ENCODE assay signal across 23 mouse cellular contexts in genomic region chr6:5017945-5018511, GRCm38 (mm10).
DNase-seq lines count a peak whose midpoint lies in the region; ATAC-seq and TF ChIP-seq lines count a peak whose summit lies in the region.
"Had no signal": no experiment of that assay in that cellular context is flagged by ENCODE, and none has a peak within 500 bp of the region (broad histone marks: within the 10 kb centered on the region; RNA-seq: fewer than 3 reads in every experiment).

No protein-coding gene starts in this region.

- no peak for TF ChIP-seq POLR2A in heart, adult 2 months (IDR thresholded peaks at IDR 0.05; ENCODE audit: insufficient read depth, low read depth, low read length)

- no peak overlapping the region for H3K4me2 ChIP-seq in kidney, postnatal 0 days (ENCODE audit: low read length)
- no peak overlapping the region for H3K4me2 ChIP-seq in limb, embryonic 12.5 days
- H3K4me2 ChIP-seq: heart, embryonic 11.5 days; limb, embryonic 13.5 days; liver, embryonic 12.5 days; midbrain, embryonic 13.5 days; neural tube, embryonic 13.5 days had no signal

- no peak for TF ChIP-seq EP300 in heart, adult 2 months (IDR thresholded peaks at IDR 0.05; ENCODE audit: insufficient read depth, low read depth, low read length)

- intact Hi-C loops in heart, adult 2 months (cut with DNase I), result no loop called here

- no peaks in the 10 kb centered on the region for H3K4me1 ChIP-seq in heart, adult 2 months (ENCODE audit: control insufficient read depth, insufficient read depth, low read length)
- H3K4me1 ChIP-seq in kidney, postnatal 0 days (replicated peaks; ENCODE audit: insufficient read depth, low read length), result peaks cover 5% of the 10 kb centered on the region; the same call in 1 of the 2 replicates
- peaks cover 10 to 37% of the 10 kb centered on the region in 2 experiments for H3K4me1 ChIP-seq in ES-E14 (ENCODE audit: control insufficient read depth in 2 of 2, insufficient read depth in 2 of 2, low read length in 2 of 2, poor library complexity in 1 of 2)
- peaks cover 25% of the 10 kb centered on the region for H3K4me1 ChIP-seq in limb, embryonic 12.5 days (replicated peaks)

- DNase-seq in heart, adult 11 months, result peak; percentile 17
- DNase-seq in heart, adult 2 months, result no peak
- DNase-seq in kidney, postnatal 0 days (ENCODE audit: low spot score), result peak; percentile 86
- no peak for DNase-seq in kidney, adult 9 months
- DNase-seq in ES-E14 (ENCODE audit: low read depth, low spot score), result no peak
- no peak for DNase-seq in gastrocnemius, adult 18-20 months (ENCODE audit: low spot score)
- DNase-seq: adrenal gland, postnatal 10 days; cerebellum, adult 18-20 months; cerebellum, postnatal 14 days; forebrain, postnatal 0 days; gastrocnemius, postnatal 36 days; lung, adult 18-20 months; lung, postnatal 14 days; right cerebral cortex, postnatal 4 days; thymus, postnatal 14 days had no signal

- WGBS in heart, adult 2 months, result 69% methylated on average over 6 of the region's 6 CpGs
- WGBS in kidney, postnatal 0 days, result 29% methylated on average over 6 of the region's 6 CpGs
- WGBS in limb, embryonic 12.5 days, result 31% methylated on average over 6 of the region's 6 CpGs

- no peak overlapping the region for H3K27ac ChIP-seq in heart, adult 2 months
- no peak overlapping the region for H3K27ac ChIP-seq in kidney, postnatal 0 days
- H3K27ac ChIP-seq in ES-E14 (ENCODE audit: insufficient read depth, low read depth, low read length, poor library complexity, severe bottlenecking), result peak overlapping the region; percentile 80
- 0 out of 2 replicates have a peak overlapping the region, but pooled peaks have one; percentile 1 for H3K27ac ChIP-seq in limb, embryonic 12.5 days
- H3K27ac ChIP-seq: hindbrain, postnatal 0 days; limb, embryonic 13.5 days; liver, embryonic 12.5 days; midbrain, embryonic 13.5 days; neural tube, embryonic 13.5 days had no signal

- no peaks in the 10 kb centered on the region for H3K79me2 ChIP-seq in heart, adult 2 months (replicated peaks; ENCODE audit: control insufficient read depth, insufficient read depth, low read length)

- peak; percentile 43; the same call in 1 of the 2 replicates for ATAC-seq in kidney, postnatal 0 days (replicated peaks; ENCODE audit: low FRiP score, low read depth)
- ATAC-seq in limb, embryonic 12.5 days (ENCODE audit: insufficient number of reproducible peaks, insufficient read depth, low FRiP score, low TSS enrichment, low read depth), result no peak
- ATAC-seq: forebrain, postnatal 0 days; hindbrain, postnatal 0 days; intestine, embryonic 16.5 days; liver, embryonic 12.5 days; midbrain, embryonic 13.5 days had no signal

- H3K9me3 ChIP-seq in kidney, postnatal 0 days (replicated peaks; ENCODE audit: low read length), result no peaks in the 10 kb centered on the region
- no peaks in the 10 kb centered on the region for H3K9me3 ChIP-seq in ES-E14 (ENCODE audit: control insufficient read depth, insufficient read depth, low read depth, low read length)
- no peaks in the 10 kb centered on the region for H3K9me3 ChIP-seq in limb, embryonic 12.5 days
- H3K9me3 ChIP-seq: limb, embryonic 13.5 days; liver, embryonic 12.5 days; midbrain, embryonic 13.5 days; neural tube, embryonic 13.5 days had no signal

- in situ Hi-C loops in ES-E14 (cut with MboI; ENCODE audit: low sequenced_read_pairs in 2 of 2, unreplicated experiment in 2 of 2), result no loop called here

- no peaks in the 10 kb centered on the region for H3K27me3 ChIP-seq in heart, adult 2 months (ENCODE audit: control insufficient read depth, insufficient read depth, low read length)
- H3K27me3 ChIP-seq in kidney, postnatal 0 days (ENCODE audit: insufficient read depth, low read length), result no peaks in the 10 kb centered on the region
- H3K27me3 ChIP-seq in limb, embryonic 12.5 days, result no peaks in the 10 kb centered on the region
- H3K27me3 ChIP-seq: limb, embryonic 13.5 days; liver, embryonic 12.5 days; midbrain, embryonic 13.5 days; neural tube, embryonic 13.5 days had no signal

- H3K9ac ChIP-seq in heart, adult 2 months (ENCODE audit: low read depth, low read length), result no peak overlapping the region
- H3K9ac ChIP-seq in kidney, postnatal 0 days (ENCODE audit: low read depth, low read length), result no peak overlapping the region
- peak overlapping the region; percentile 50; the same call in 1 of the 2 replicates for H3K9ac ChIP-seq in ES-E14 (ENCODE audit: insufficient read depth, low read depth, low read length, poor library complexity, severe bottlenecking)
- no peak overlapping the region for H3K9ac ChIP-seq in limb, embryonic 12.5 days (replicated peaks)
- H3K9ac ChIP-seq: forebrain, postnatal 0 days; limb, embryonic 13.5 days; liver, embryonic 12.5 days; midbrain, embryonic 13.5 days; neural tube, embryonic 13.5 days had no signal

- H3K36me3 ChIP-seq in heart, adult 2 months (ENCODE audit: control insufficient read depth, insufficient read depth, low read length), result no peaks in the 10 kb centered on the region
- H3K36me3 ChIP-seq in kidney, postnatal 0 days (ENCODE audit: insufficient read depth, low read length), result no peaks in the 10 kb centered on the region
- H3K36me3 ChIP-seq in ES-E14 (ENCODE audit: control insufficient read depth, insufficient read depth, low read length, poor library complexity, severe bottlenecking), result no peaks in the 10 kb centered on the region
- H3K36me3 ChIP-seq in limb, embryonic 12.5 days, result no peaks in the 10 kb centered on the region
- H3K36me3 ChIP-seq: limb, embryonic 13.5 days; liver, embryonic 12.5 days; midbrain, embryonic 13.5 days; neural tube, embryonic 13.5 days had no signal

- H3K4me3 ChIP-seq in heart, adult 2 months, result no peak overlapping the region
- H3K4me3 ChIP-seq in kidney, postnatal 0 days (replicated peaks; ENCODE audit: low read depth, low read length), result no peak overlapping the region
- H3K4me3 ChIP-seq in ES-E14 (ENCODE audit: insufficient read depth in 1 of 2, low read depth in 1 of 2, low read length in 2 of 2, poor library complexity in 1 of 2, severe bottlenecking in 1 of 2), result no peak overlapping the region
- H3K4me3 ChIP-seq in limb, embryonic 12.5 days (replicated peaks), result no peak overlapping the region
- H3K4me3 ChIP-seq: limb, embryonic 13.5 days; liver, embryonic 12.5 days; midbrain, embryonic 13.5 days; neural tube, embryonic 13.5 days had no signal

- TF ChIP-seq CTCF in heart, adult 2 months (IDR thresholded peaks at IDR 0.05), result no peak
- no peak for TF ChIP-seq CTCF in kidney, postnatal 0 days (IDR thresholded peaks at IDR 0.05; ENCODE audit: low read depth)

TF ChIP-seq in ES-E14, 5 proteins besides CTCF, POLR2A, EP300 and RAD21:
- TF ChIP-seq ZC3H11A (IDR thresholded peaks at IDR 0.05; ENCODE audit: borderline replicate concordance, low read depth, low read length) (no peak), ZNF384 (IDR thresholded peaks at IDR 0.05; ENCODE audit: low read depth, low read length) (no peak), HCFC1 (IDR thresholded peaks at IDR 0.05; ENCODE audit: borderline replicate concordance, insufficient read depth, low read length) (no peak), MAFK (IDR thresholded peaks at IDR 0.05; ENCODE audit: insufficient read depth, low read depth, low read length) (no peak), CHD2 (IDR thresholded peaks at IDR 0.05; ENCODE audit: low read depth, low read length) (no peak)

Comparison
In these comparisons a context has a peak if more than half of its experiments do, and no peak if none do; other contexts are left out.
1. DNase-seq: peak in heart, adult 11 months (single experiment) and kidney, postnatal 0 days (single experiment); none in heart, adult 2 months (0 of 2), kidney, adult 9 months (single experiment), ES-E14 (single experiment) and gastrocnemius, adult 18-20 months (single experiment).
2. H3K27ac ChIP-seq: peak in ES-E14 (single experiment) and limb, embryonic 12.5 days (single experiment); none in heart, adult 2 months (single experiment) and kidney, postnatal 0 days (single experiment).